Mouse (Mus musculus): ENCODE measurements around the gene Pfdn6. TPM values are rescaled to one million over a fixed set of nuclear protein-coding genes. Genes with fewer than 3 reads are reported as not detected.
"Not testable (repeated sequence)": the region's sequence is repeated elsewhere in the genome, so short reads cannot be mapped to it uniquely, and the experiment has no call there.

Pfdn6 gene
- total RNA-seq, 1 experiment = 201 TPM

DNA sequence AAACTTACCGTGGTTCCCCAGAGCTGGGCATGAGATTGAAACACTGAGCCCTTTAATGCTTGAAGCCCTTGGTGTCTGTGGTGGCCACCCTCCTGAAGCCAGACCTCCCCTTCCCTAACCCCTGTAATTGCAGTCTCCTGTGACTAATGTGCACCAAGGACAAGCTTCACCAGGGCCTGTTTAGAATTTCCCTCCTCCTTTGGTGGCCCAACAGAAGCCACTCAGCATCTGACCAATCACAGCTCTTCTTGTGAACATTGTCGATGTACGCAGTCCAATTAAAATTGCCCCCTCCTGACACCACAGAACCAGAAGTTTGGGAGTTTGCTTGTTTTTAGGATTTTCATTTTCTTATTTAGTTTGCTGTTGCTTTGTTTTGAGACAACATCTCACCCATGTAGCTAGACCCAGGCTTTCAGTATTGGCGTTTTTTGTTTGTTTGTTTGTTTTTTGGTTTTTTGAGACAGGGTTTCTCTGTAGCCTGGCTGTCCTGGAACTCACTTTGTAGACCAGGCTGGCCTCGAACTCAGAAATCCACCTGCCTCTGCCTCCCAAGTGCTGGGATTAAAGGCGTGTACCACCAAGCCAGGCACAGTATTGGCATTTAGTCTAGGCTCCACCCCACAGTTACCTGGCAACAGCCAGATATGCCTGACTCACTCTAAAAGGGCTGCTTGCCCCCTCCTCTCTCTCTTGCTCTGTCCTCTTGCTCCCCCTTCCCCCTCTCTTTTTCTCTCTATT is 36.1 kb downstream of the Pfdn6 start:
- DNase-seq (ENCODE audit: low read depth, low spot score); H3K9me3 ChIP-seq (ENCODE audit: control insufficient read depth, insufficient read depth, low read depth, low read length); H3K36me3 ChIP-seq (ENCODE audit: control insufficient read depth, insufficient read depth, low read length, poor library complexity, severe bottlenecking); in situ Hi-C loops (cut with MboI; ENCODE audit: low sequenced_read_pairs in 2 of 2, unreplicated experiment in 2 of 2): not testable (repeated sequence)
- H3K9ac ChIP-seq (ENCODE audit: insufficient read depth, low read depth, low read length, poor library complexity, severe bottlenecking) = peak overlapping the region; percentile 65; the same call in 1 of the 2 replicates
- peaks cover 8 to 31% of the 10 kb centered on the region in 2 experiments; a peak in 3 of 4 replicates for H3K4me1 ChIP-seq (ENCODE audit: control insufficient read depth in 2 of 2, insufficient read depth in 2 of 2, low read length in 2 of 2, poor library complexity in 1 of 2)
- peak overlapping the region in 1 of 2 experiments; percentile 24; a peak in 2 of 4 replicates for H3K4me3 ChIP-seq (ENCODE audit: insufficient read depth in 1 of 2, low read depth in 1 of 2, low read length in 2 of 2, poor library complexity in 1 of 2, severe bottlenecking in 1 of 2)
- H3K27ac ChIP-seq (ENCODE audit: insufficient read depth, low read depth, low read length, poor library complexity, severe bottlenecking) = peak overlapping the region; percentile 87

- H3K36me3 ChIP-seq (ENCODE audit: control insufficient read depth, insufficient read depth, low read length, poor library complexity, severe bottlenecking) = no peaks in the 10 kb centered on the region
- no peaks in the 10 kb centered on the region for H3K9me3 ChIP-seq (ENCODE audit: control insufficient read depth, insufficient read depth, low read depth, low read length)
- in situ Hi-C loops (cut with MboI; ENCODE audit: low sequenced_read_pairs in 2 of 2, unreplicated experiment in 2 of 2) = no loop called here
- H3K4me1 ChIP-seq (ENCODE audit: control insufficient read depth in 2 of 2, insufficient read depth in 2 of 2, low read length in 2 of 2, poor library complexity in 1 of 2) = peaks cover 14 to 31% of the 10 kb centered on the region in 2 experiments
- no peak for TF ChIP-seq ZC3H11A (IDR thresholded peaks at IDR 0.05; ENCODE audit: borderline replicate concordance, low read depth, low read length)
- no peak for TF ChIP-seq HCFC1 (IDR thresholded peaks at IDR 0.05; ENCODE audit: borderline replicate concordance, insufficient read depth, low read length)
- no peak for TF ChIP-seq CHD2 (IDR thresholded peaks at IDR 0.05; ENCODE audit: low read depth, low read length)
- TF ChIP-seq MAFK (IDR thresholded peaks at IDR 0.05; ENCODE audit: insufficient read depth, low read depth, low read length) = no peak
- TF ChIP-seq ZNF384 (IDR thresholded peaks at IDR 0.05; ENCODE audit: low read depth, low read length) = no peak
- DNase-seq (ENCODE audit: low read depth, low spot score) = no peak
- peak overlapping the region; percentile 47; the same call in 1 of the 2 replicates for H3K9ac ChIP-seq (ENCODE audit: insufficient read depth, low read depth, low read length, poor library complexity, severe bottlenecking)
- peak overlapping the region; percentile 87 for H3K27ac ChIP-seq (ENCODE audit: insufficient read depth, low read depth, low read length, poor library complexity, severe bottlenecking)
- H3K4me3 ChIP-seq (ENCODE audit: insufficient read depth in 1 of 2, low read depth in 1 of 2, low read length in 2 of 2, poor library complexity in 1 of 2, severe bottlenecking in 1 of 2) = no peak overlapping the region
These were observed 37.7 kb downstream of the Pfdn6 start for GRCm38 (mm10) chr17:33902491-33902890.

- in situ Hi-C loops (cut with MboI; ENCODE audit: low sequenced_read_pairs in 2 of 2, unreplicated experiment in 2 of 2) = no loop called here
- peak overlapping the region; percentile 47; the same call in 1 of the 2 replicates for H3K9ac ChIP-seq (ENCODE audit: insufficient read depth, low read depth, low read length, poor library complexity, severe bottlenecking)
- no peak for DNase-seq (ENCODE audit: low read depth, low spot score)
- no peaks in the 10 kb centered on the region for H3K36me3 ChIP-seq (ENCODE audit: control insufficient read depth, insufficient read depth, low read length, poor library complexity, severe bottlenecking)
- H3K9me3 ChIP-seq (ENCODE audit: control insufficient read depth, insufficient read depth, low read depth, low read length) = no peaks in the 10 kb centered on the region
- H3K4me3 ChIP-seq (ENCODE audit: insufficient read depth in 1 of 2, low read depth in 1 of 2, low read length in 2 of 2, poor library complexity in 1 of 2, severe bottlenecking in 1 of 2) = no peak overlapping the region
- H3K4me1 ChIP-seq (ENCODE audit: control insufficient read depth in 2 of 2, insufficient read depth in 2 of 2, low read length in 2 of 2, poor library complexity in 1 of 2) = peaks cover 14 to 31% of the 10 kb centered on the region in 2 experiments
- no peak for TF ChIP-seq MAFK (IDR thresholded peaks at IDR 0.05; ENCODE audit: insufficient read depth, low read depth, low read length)
- no peak for TF ChIP-seq CHD2 (IDR thresholded peaks at IDR 0.05; ENCODE audit: low read depth, low read length)
- no peak for TF ChIP-seq ZC3H11A (IDR thresholded peaks at IDR 0.05; ENCODE audit: borderline replicate concordance, low read depth, low read length)
- TF ChIP-seq ZNF384 (IDR thresholded peaks at IDR 0.05; ENCODE audit: low read depth, low read length) = peak; percentile 67
- peak overlapping the region; percentile 87 for H3K27ac ChIP-seq (ENCODE audit: insufficient read depth, low read depth, low read length, poor library complexity, severe bottlenecking)
These were observed 38.1 kb downstream of the Pfdn6 start for GRCm38 (mm10) chr17:33902079-33902478.

- in situ Hi-C loops (cut with MboI; ENCODE audit: low sequenced_read_pairs in 2 of 2, unreplicated experiment in 2 of 2) = no loop called here
- DNase-seq (ENCODE audit: low read depth, low spot score) = no peak
- no peaks in the 10 kb centered on the region for H3K36me3 ChIP-seq (ENCODE audit: control insufficient read depth, insufficient read depth, low read length, poor library complexity, severe bottlenecking)
- H3K9me3 ChIP-seq (ENCODE audit: control insufficient read depth, insufficient read depth, low read depth, low read length) = no peaks in the 10 kb centered on the region
- peak overlapping the region; percentile 87 for H3K27ac ChIP-seq (ENCODE audit: insufficient read depth, low read depth, low read length, poor library complexity, severe bottlenecking)
- no peak overlapping the region for H3K4me3 ChIP-seq (ENCODE audit: insufficient read depth in 1 of 2, low read depth in 1 of 2, low read length in 2 of 2, poor library complexity in 1 of 2, severe bottlenecking in 1 of 2)
- TF ChIP-seq ZNF384 (IDR thresholded peaks at IDR 0.05; ENCODE audit: low read depth, low read length) (peak; percentile 88; the same call in 1 of the 2 replicates), MAFK (IDR thresholded peaks at IDR 0.05; ENCODE audit: insufficient read depth, low read depth, low read length) (no peak)
- peaks cover 14 to 30% of the 10 kb centered on the region in 2 experiments for H3K4me1 ChIP-seq (ENCODE audit: control insufficient read depth in 2 of 2, insufficient read depth in 2 of 2, low read length in 2 of 2, poor library complexity in 1 of 2)
- peak overlapping the region; percentile 55; the same call in 1 of the 2 replicates for H3K9ac ChIP-seq (ENCODE audit: insufficient read depth, low read depth, low read length, poor library complexity, severe bottlenecking)
These were observed 38.5 kb downstream of the Pfdn6 start for GRCm38 (mm10) chr17:33901653-33902052.

DNA sequence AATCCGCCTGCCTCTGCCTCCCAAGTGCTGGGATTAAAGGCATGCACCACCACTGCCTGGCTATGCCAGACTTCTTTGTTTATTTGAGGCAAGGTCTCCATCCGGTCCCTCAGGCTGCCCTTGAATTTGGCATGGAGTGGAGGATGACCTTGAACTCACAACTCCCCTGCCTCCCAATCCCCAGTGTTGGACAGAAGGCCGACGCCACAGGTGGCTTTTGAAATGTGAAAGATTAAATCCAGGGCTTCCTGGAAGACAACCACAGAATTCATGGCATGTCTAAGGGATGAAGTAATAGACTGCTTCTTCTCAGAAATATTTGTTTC is 39.2 kb downstream of the Pfdn6 start:
- no peak overlapping the region for H3K4me3 ChIP-seq (ENCODE audit: insufficient read depth in 1 of 2, low read depth in 1 of 2, low read length in 2 of 2, poor library complexity in 1 of 2, severe bottlenecking in 1 of 2)

More for the DNA sequence above, 39.2 kb downstream of the Pfdn6 start:
- Histone ChIP-seq H3K4me1 (ENCODE audit: control insufficient read depth in 2 of 2, insufficient read depth in 2 of 2, low read length in 2 of 2, poor library complexity in 1 of 2) (peaks cover 14 to 27% of the 10 kb centered on the region in 2 experiments), H3K36me3 (ENCODE audit: control insufficient read depth, insufficient read depth, low read length, poor library complexity, severe bottlenecking) (no peaks in the 10 kb centered on the region), H3K9me3 (ENCODE audit: control insufficient read depth, insufficient read depth, low read depth, low read length) (no peaks in the 10 kb centered on the region), H3K9ac (ENCODE audit: insufficient read depth, low read depth, low read length, poor library complexity, severe bottlenecking) (peak overlapping the region; percentile 54; the same call in 1 of the 2 replicates), H3K27ac (ENCODE audit: insufficient read depth, low read depth, low read length, poor library complexity, severe bottlenecking) (peak overlapping the region; percentile 87)
- DNase-seq (ENCODE audit: low read depth, low spot score) = no peak
- in situ Hi-C loops (cut with MboI; ENCODE audit: low sequenced_read_pairs in 2 of 2, unreplicated experiment in 2 of 2) = no loop called here
- TF ChIP-seq ZNF384 (IDR thresholded peaks at IDR 0.05; ENCODE audit: low read depth, low read length) (0 out of 2 replicates have a peak, but pooled peaks have one; percentile 12), CHD2 (IDR thresholded peaks at IDR 0.05; ENCODE audit: low read depth, low read length) (no peak), ZC3H11A (IDR thresholded peaks at IDR 0.05; ENCODE audit: borderline replicate concordance, low read depth, low read length) (no peak), MAFK (IDR thresholded peaks at IDR 0.05; ENCODE audit: insufficient read depth, low read depth, low read length) (no peak), HCFC1 (IDR thresholded peaks at IDR 0.05; ENCODE audit: borderline replicate concordance, insufficient read depth, low read length) (no peak)

Data from ES-E14 (cell line).